Mouse (Mus musculus): ENCODE measurements around the gene S100a16. TPM values are rescaled to one million over a fixed set of nuclear protein-coding genes. Genes with fewer than 3 reads are reported as not detected.

Gene S100a16
- polyA plus RNA-seq, 1 experiment: 149 TPM

GRCm38 (mm10) chr3:90550421-90550790 lies 13.4 kb downstream of the S100a16 start:
- H3K4me1 ChIP-seq (ENCODE audit: control insufficient read depth, insufficient read depth, low read length): no peaks in the 10 kb centered on the region
- no peaks in the 10 kb centered on the region for H3K27me3 ChIP-seq (ENCODE audit: control insufficient read depth, insufficient read depth, low read length)
- WGBS: 96% methylated on average over 2 of the region's 2 CpGs
- no peak overlapping the region for H3K4me3 ChIP-seq (replicated peaks; ENCODE audit: insufficient read depth, low read depth, low read length)
- no peak for DNase-seq
- no peak overlapping the region for H3K27ac ChIP-seq (ENCODE audit: insufficient read depth, low read length)
- TF ChIP-seq CTCF (IDR thresholded peaks at IDR 0.05; ENCODE audit: borderline replicate concordance, insufficient read depth, low read depth, low read length) (no peak), POLR2A (IDR thresholded peaks at IDR 0.05; ENCODE audit: borderline replicate concordance, insufficient read depth, low read length) (no peak)

- no peak for DNase-seq
- Histone ChIP-seq H3K27ac (ENCODE audit: insufficient read depth, low read length) (no peak overlapping the region), H3K4me1 (ENCODE audit: control insufficient read depth, insufficient read depth, low read length) (no peaks in the 10 kb centered on the region), H3K4me3 (replicated peaks; ENCODE audit: insufficient read depth, low read depth, low read length) (no peak overlapping the region), H3K27me3 (ENCODE audit: control insufficient read depth, insufficient read depth, low read length) (no peaks in the 10 kb centered on the region)
- no peak for TF ChIP-seq CTCF (IDR thresholded peaks at IDR 0.05; ENCODE audit: borderline replicate concordance, insufficient read depth, low read depth, low read length)
- no peak for TF ChIP-seq POLR2A (IDR thresholded peaks at IDR 0.05; ENCODE audit: borderline replicate concordance, insufficient read depth, low read length)
- 68% methylated on average over 2 of the region's 2 CpGs for WGBS
Observed at GRCm38 (mm10) chr3:90552231-90552630, 15.2 kb downstream of the S100a16 start.

- no peak for TF ChIP-seq CTCF (IDR thresholded peaks at IDR 0.05; ENCODE audit: borderline replicate concordance, insufficient read depth, low read depth, low read length)
- no peak for TF ChIP-seq POLR2A (IDR thresholded peaks at IDR 0.05; ENCODE audit: borderline replicate concordance, insufficient read depth, low read length)
- peak in 1 of 2 experiments; percentile 41 for DNase-seq
- H3K4me1 ChIP-seq (ENCODE audit: control insufficient read depth, insufficient read depth, low read length): no peaks in the 10 kb centered on the region
- H3K27me3 ChIP-seq (ENCODE audit: control insufficient read depth, insufficient read depth, low read length): no peaks in the 10 kb centered on the region
- H3K27ac ChIP-seq (ENCODE audit: insufficient read depth, low read length): no peak overlapping the region
- WGBS: 41% methylated on average over 5 of the region's 5 CpGs
- no peak overlapping the region for H3K4me3 ChIP-seq (replicated peaks; ENCODE audit: insufficient read depth, low read depth, low read length)
Observed at GRCm38 (mm10) chr3:90555954-90556353, 18.9 kb downstream of the S100a16 start.

DNA sequence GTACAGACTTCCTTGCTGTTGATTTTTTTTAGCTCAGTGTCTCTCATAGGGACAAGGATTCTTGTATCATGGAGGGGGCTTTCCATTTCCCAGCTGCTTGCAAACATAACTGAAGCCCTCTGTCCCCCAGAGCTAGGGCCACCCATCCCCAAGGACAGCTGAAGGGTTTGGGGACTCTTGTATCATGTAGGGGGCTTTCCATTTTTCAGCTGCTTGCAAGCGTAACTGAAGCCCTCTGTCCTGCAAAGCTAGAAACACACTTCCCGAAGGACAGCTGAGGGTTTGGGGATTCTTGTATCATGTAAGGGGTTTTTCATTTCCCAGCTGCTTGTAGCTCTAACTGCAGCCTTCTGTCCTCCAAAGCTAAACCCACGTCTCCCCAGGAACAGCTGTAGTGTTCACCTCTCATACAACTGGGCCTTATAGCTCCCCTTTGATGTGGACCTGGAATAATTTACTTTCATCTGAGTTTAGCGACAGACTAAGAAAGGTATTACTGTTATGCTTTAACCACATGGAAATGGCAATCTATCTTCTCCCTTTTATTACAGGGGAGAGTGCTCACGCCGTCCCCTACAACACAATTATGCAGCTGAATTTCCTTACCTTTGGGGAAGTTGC lies 23.1 kb downstream of the S100a16 start, which contains the start of gene S100a3:
TSS of gene S100a3 (plus strand) at position 571 of the 621 bp plus-strand sequence.
- H3K4me3 ChIP-seq (replicated peaks; ENCODE audit: insufficient read depth, low read depth, low read length): no peak within 1 kb of the TSS
- no peaks in the 10 kb centered on the region for H3K4me1 ChIP-seq (ENCODE audit: control insufficient read depth, insufficient read depth, low read length)
- DNase-seq: no peak
- H3K27me3 ChIP-seq (ENCODE audit: control insufficient read depth, insufficient read depth, low read length): no peaks in the 10 kb centered on the region
- 83% methylated on average over 6 of the region's 6 CpGs for WGBS
- TF ChIP-seq POLR2A (IDR thresholded peaks at IDR 0.05; ENCODE audit: borderline replicate concordance, insufficient read depth, low read length): no peak
- no peak for TF ChIP-seq CTCF (IDR thresholded peaks at IDR 0.05; ENCODE audit: borderline replicate concordance, insufficient read depth, low read depth, low read length)
- H3K27ac ChIP-seq (ENCODE audit: insufficient read depth, low read length): no peak within 1 kb of the TSS

DNA sequence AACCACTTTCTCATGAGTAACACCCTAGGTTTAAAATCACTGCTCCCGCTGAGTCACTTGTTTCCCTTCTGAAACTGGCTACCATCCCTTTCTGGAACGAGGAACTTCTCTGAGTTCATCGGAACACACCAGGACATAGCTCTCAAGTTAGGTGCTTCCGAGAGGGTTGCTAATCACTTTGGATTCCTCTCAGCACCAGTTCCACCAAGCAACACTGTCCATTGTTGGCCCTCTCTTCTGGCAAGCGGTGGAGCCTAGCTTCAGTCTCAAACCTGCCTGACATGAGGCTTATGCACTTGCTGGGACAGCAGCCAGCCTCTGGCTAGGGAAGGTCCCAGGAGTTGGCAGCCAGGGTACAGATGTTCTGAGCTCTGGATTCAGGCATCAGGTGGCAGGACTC lies 37.6 kb downstream of the S100a16 start:
- no peak overlapping the region for H3K4me3 ChIP-seq (replicated peaks; ENCODE audit: insufficient read depth, low read depth, low read length)
- H3K27ac ChIP-seq (ENCODE audit: insufficient read depth, low read length): no peak overlapping the region
- no peaks in the 10 kb centered on the region for H3K4me1 ChIP-seq (ENCODE audit: control insufficient read depth, insufficient read depth, low read length)
- DNase-seq: no peak
- WGBS: 39% methylated on average over 5 of the region's 5 CpGs
- no peaks in the 10 kb centered on the region for H3K27me3 ChIP-seq (ENCODE audit: control insufficient read depth, insufficient read depth, low read length)
- no peak for TF ChIP-seq CTCF (IDR thresholded peaks at IDR 0.05; ENCODE audit: borderline replicate concordance, insufficient read depth, low read depth, low read length)
- no peak for TF ChIP-seq POLR2A (IDR thresholded peaks at IDR 0.05; ENCODE audit: borderline replicate concordance, insufficient read depth, low read length)

- TF ChIP-seq POLR2A (IDR thresholded peaks at IDR 0.05; ENCODE audit: borderline replicate concordance, insufficient read depth, low read length) (no peak), CTCF (IDR thresholded peaks at IDR 0.05; ENCODE audit: borderline replicate concordance, insufficient read depth, low read depth, low read length) (no peak)
- H3K4me1 ChIP-seq (ENCODE audit: control insufficient read depth, insufficient read depth, low read length): no peaks in the 10 kb centered on the region
- no peak for DNase-seq
- H3K27ac ChIP-seq (ENCODE audit: insufficient read depth, low read length): no peak overlapping the region
- no peak overlapping the region for H3K4me3 ChIP-seq (replicated peaks; ENCODE audit: insufficient read depth, low read depth, low read length)
- WGBS: 88% methylated on average over 3 of the region's 3 CpGs
- no peaks in the 10 kb centered on the region for H3K27me3 ChIP-seq (ENCODE audit: control insufficient read depth, insufficient read depth, low read length)
Observed at GRCm38 (mm10) chr3:90575320-90575719, 38.3 kb downstream of the S100a16 start.

GRCm38 (mm10) chr3:90576351-90577001 lies 39.4 kb downstream of the S100a16 start:
- Histone ChIP-seq H3K27me3 (ENCODE audit: control insufficient read depth, insufficient read depth, low read length) (no peaks in the 10 kb centered on the region), H3K27ac (ENCODE audit: insufficient read depth, low read length) (no peak overlapping the region), H3K4me1 (ENCODE audit: control insufficient read depth, insufficient read depth, low read length) (no peaks in the 10 kb centered on the region), H3K4me3 (replicated peaks; ENCODE audit: insufficient read depth, low read depth, low read length) (no peak overlapping the region)
- TF ChIP-seq CTCF (IDR thresholded peaks at IDR 0.05; ENCODE audit: borderline replicate concordance, insufficient read depth, low read depth, low read length) (no peak), POLR2A (IDR thresholded peaks at IDR 0.05; ENCODE audit: borderline replicate concordance, insufficient read depth, low read length) (no peak)
- DNase-seq: no peak
- 35% methylated on average over 10 of the region's 10 CpGs for WGBS

DNA sequence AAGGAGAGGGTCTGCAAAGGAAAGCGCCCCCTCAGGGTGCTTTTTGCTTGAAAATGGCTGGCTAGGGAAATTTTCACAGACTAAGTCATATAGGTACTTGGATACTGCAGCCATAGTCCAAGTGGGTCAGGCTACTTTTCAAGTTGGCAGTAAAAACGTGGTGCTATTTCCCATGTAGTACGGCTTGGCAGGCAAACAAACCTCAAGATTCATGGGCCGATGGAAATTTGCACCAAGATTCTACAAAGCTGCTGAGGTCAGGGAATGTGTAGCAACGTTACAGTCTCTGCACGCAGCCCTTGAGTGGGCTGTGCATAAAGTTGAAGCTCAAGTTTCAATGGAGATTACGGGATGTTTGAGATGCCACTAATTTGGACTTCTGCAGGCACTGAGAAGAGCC lies 42.4 kb downstream of the S100a16 start:
- 44% methylated on average over 7 of the region's 7 CpGs for WGBS
- DNase-seq: no peak
- Histone ChIP-seq H3K27ac (ENCODE audit: insufficient read depth, low read length) (no peak overlapping the region), H3K4me3 (replicated peaks; ENCODE audit: insufficient read depth, low read depth, low read length) (no peak overlapping the region), H3K27me3 (ENCODE audit: control insufficient read depth, insufficient read depth, low read length) (no peaks in the 10 kb centered on the region), H3K4me1 (ENCODE audit: control insufficient read depth, insufficient read depth, low read length) (no peaks in the 10 kb centered on the region)
- TF ChIP-seq CTCF (IDR thresholded peaks at IDR 0.05; ENCODE audit: borderline replicate concordance, insufficient read depth, low read depth, low read length) (no peak), POLR2A (IDR thresholded peaks at IDR 0.05; ENCODE audit: borderline replicate concordance, insufficient read depth, low read length) (no peak)

Measured in cerebellum, adult 2 months (tissue).